Mouse (Mus musculus): ENCODE results near the gene Ecel1. TPM values are rescaled to one million over a fixed set of nuclear protein-coding genes. Genes with fewer than 3 reads are reported as not detected.

Ecel1 gene
- total RNA-seq, 2 experiments from 2014 or later, result not detected

- no peak for ATAC-seq (ENCODE audit: poor library complexity, severe bottlenecking)
Observed at GRCm38 (mm10) chr1:87106536-87106935, 49.8 kb downstream of the Ecel1 start.

- ATAC-seq (ENCODE audit: poor library complexity, severe bottlenecking), result no peak
Observed at GRCm38 (mm10) chr1:87103936-87104335, 52.4 kb downstream of the Ecel1 start.

- no peak for ATAC-seq (ENCODE audit: poor library complexity, severe bottlenecking)
Observed at GRCm38 (mm10) chr1:87102114-87102513, 54.2 kb downstream of the Ecel1 start.

GRCm38 (mm10) chr1:87101411-87101810 lies 54.9 kb downstream of the Ecel1 start, which contains the start of gene Alpi:
Alpi (minus strand) TSS chr1:87101606.
- ATAC-seq (ENCODE audit: poor library complexity, severe bottlenecking), result no peak

- peak; percentile 73 for ATAC-seq (ENCODE audit: poor library complexity, severe bottlenecking)
Observed at GRCm38 (mm10) chr1:87098358-87098975, 57.9 kb downstream of the Ecel1 start.

Other genes starting within 250 kb of the Ecel1 start
- gene Alppl2, start 66.6 kb downstream of the Ecel1 start, total RNA-seq (2015), result not detected in 2 replicates
- gene Alppl2, start 66.6 kb downstream of the Ecel1 start, total RNA-seq (2017), result not detected in 2 replicates
- gene Alpi, start 54.9 kb downstream of the Ecel1 start, total RNA-seq (2015), result not detected in 2 replicates
- not detected in 2 replicates for gene Alpi, start 54.9 kb downstream of the Ecel1 start, total RNA-seq (2017)
- gene Akp3, start 31.5 kb downstream of the Ecel1 start, total RNA-seq (2015), result not detected in 2 replicates
- gene Akp3, start 31.5 kb downstream of the Ecel1 start, total RNA-seq (2017), result not detected in 2 replicates
- not detected in 2 replicates for gene Prss56, start 26.8 kb upstream of the Ecel1 start, total RNA-seq (2015)
- not detected in 2 replicates for gene Prss56, start 26.8 kb upstream of the Ecel1 start, total RNA-seq (2017)
- not detected in 2 replicates for gene Chrnd, start 34.1 kb upstream of the Ecel1 start, total RNA-seq (2015)
- not detected in 2 replicates for gene Chrnd, start 34.1 kb upstream of the Ecel1 start, total RNA-seq (2017)
- not detected in 2 replicates for gene Chrng, start 48.1 kb upstream of the Ecel1 start, total RNA-seq (2015)
- not detected in 2 replicates for gene Chrng, start 48.1 kb upstream of the Ecel1 start, total RNA-seq (2017)
- 75.9 and 81.3 TPM in 2 replicates for gene Eif4e2, start 57.4 kb upstream of the Ecel1 start, total RNA-seq (2015)
- gene Eif4e2, start 57.4 kb upstream of the Ecel1 start, total RNA-seq (2017), result 118 and 156 TPM in 2 replicates
- gene Efhd1, start 107.8 kb upstream of the Ecel1 start, total RNA-seq (2015), result 0.07 TPM in 1 of 2 replicates, not detected in the other
- not detected in 2 replicates for gene Efhd1, start 107.8 kb upstream of the Ecel1 start, total RNA-seq (2017)
- 38.6 and 39.0 TPM in 2 replicates for gene Gigyf2, start 170.5 kb upstream of the Ecel1 start, total RNA-seq (2015)
- gene Gigyf2, start 170.5 kb upstream of the Ecel1 start, total RNA-seq (2017), result 87.4 and 90.8 TPM in 2 replicates
- not detected in 2 replicates for gene Kcnj13, start 238.2 kb upstream of the Ecel1 start, total RNA-seq (2015)
- not detected in 2 replicates for gene Kcnj13, start 238.2 kb upstream of the Ecel1 start, total RNA-seq (2017)

Measured in megakaryocyte, adult 5-6 weeks (primary cell).